Mouse (Mus musculus) embryonic fibroblast, embryonic 13.5 days (primary cell): ENCODE data around the gene Palld.
A peak's percentile ranks its signal among the peaks of the same experiment; 100 is the strongest.

Experiments used
- CTCF ChIP-seq: IDR thresholded peaks from 2 replicates; pipeline ENCODE4 v1.5.1; 2011; ENCODE audit warnings: mild to moderate bottlenecking, control low read depth, low read length, moderate library complexity, borderline replicate concordance; ENCODE audit not compliant: insufficient read depth
- POLR2A ChIP-seq: IDR thresholded peaks from 2 replicates; pipeline ENCODE4 v1.6.1; 2011; ENCODE audit warnings: low read depth, mild to moderate bottlenecking, control low read depth, low read length, moderate library complexity

GRCm38 (mm10) chr8:61479506-61480214 lies 422.8 kb downstream of the Palld start:
- TF ChIP-seq POLR2A (no peak), CTCF (peak; percentile 35; the same call in 1 of the 2 replicates)
